Comparison of ENCODE assay signal across 8 mouse cellular contexts in genomic region chr6:70709338-70710055, GRCm38 (mm10).
DNase-seq lines count a peak whose midpoint lies in the region; ATAC-seq lines count a peak whose summit lies in the region.

No protein-coding gene starts in this region.

- H3K27me3 ChIP-seq in intestine, embryonic 15.5 days (replicated peaks), result no peaks in the 10 kb centered on the region
- H3K27me3 ChIP-seq in liver, embryonic 11.5 days (replicated peaks; ENCODE audit: control insufficient read depth, insufficient read depth, low read length), result no peaks in the 10 kb centered on the region

- no peak overlapping the region for H3K4me3 ChIP-seq in intestine, embryonic 15.5 days (replicated peaks)
- H3K4me3 ChIP-seq in liver, embryonic 11.5 days (ENCODE audit: low read depth, low read length), result peak overlapping the region; percentile 22; the same call in 1 of the 2 replicates

- H3K4me2 ChIP-seq in intestine, embryonic 15.5 days (replicated peaks), result no peak overlapping the region; the same call in 1 of the 2 replicates
- peak overlapping the region; percentile 63 for H3K4me2 ChIP-seq in liver, embryonic 11.5 days

- H3K4me1 ChIP-seq in intestine, embryonic 15.5 days (replicated peaks), result no peaks in the 10 kb centered on the region
- no peaks in the 10 kb centered on the region; the same call in 1 of the 2 replicates for H3K4me1 ChIP-seq in liver, embryonic 11.5 days (replicated peaks; ENCODE audit: control insufficient read depth, insufficient read depth, low read length)

- H3K27ac ChIP-seq in intestine, embryonic 15.5 days, result no peak overlapping the region
- H3K27ac ChIP-seq in liver, embryonic 11.5 days (ENCODE audit: low read depth, low read length), result peak overlapping the region; percentile 54; the same call in 1 of the 2 replicates

- DNase-seq in urinary bladder, postnatal 25 days (ENCODE audit: low spot score), result peak; percentile 9
- no peak for DNase-seq in urinary bladder, adult 2 months (ENCODE audit: low spot score)
- peak; percentile 57 to 64 for DNase-seq in cerebellum, adult 18-20 months
- DNase-seq in forelimb bud, embryonic 11.5 days (ENCODE audit: low read depth, low spot score), result peak; percentile 32
- DNase-seq in liver, embryonic 11.5 days (ENCODE audit: low spot score), result peak; percentile 38
- peak; percentile 74 for DNase-seq in thymus, postnatal 0 days (ENCODE audit: low spot score)

- H3K9me3 ChIP-seq in intestine, embryonic 15.5 days, result no peaks in the 10 kb centered on the region
- H3K9me3 ChIP-seq in liver, embryonic 11.5 days (ENCODE audit: control insufficient read depth, low read length), result no peaks in the 10 kb centered on the region

- WGBS in intestine, embryonic 15.5 days, result 11% methylated on average over 7 of the region's 7 CpGs
- 14% methylated on average over 7 of the region's 7 CpGs for WGBS in liver, embryonic 11.5 days

- no peaks in the 10 kb centered on the region for H3K36me3 ChIP-seq in intestine, embryonic 15.5 days
- no peaks in the 10 kb centered on the region for H3K36me3 ChIP-seq in liver, embryonic 11.5 days (ENCODE audit: control insufficient read depth, insufficient read depth, low read length)

- H3K9ac ChIP-seq in intestine, embryonic 15.5 days, result no peak overlapping the region
- H3K9ac ChIP-seq in liver, embryonic 11.5 days (ENCODE audit: low read depth, low read length), result no peak overlapping the region

- ATAC-seq in intestine, embryonic 15.5 days, result peak; percentile 95
- ATAC-seq in liver, embryonic 11.5 days (replicated peaks; ENCODE audit: low FRiP score), result peak; percentile 87
- ATAC-seq in monocyte, adult 5-6 weeks (replicated peaks; ENCODE audit: insufficient number of reproducible peaks, low FRiP score, low TSS enrichment, poor library complexity, severe bottlenecking), result peak; percentile 59; the same call in 1 of the 2 replicates
